Mouse (Mus musculus) liver, embryonic 16.5 days (tissue): ENCODE results near the gene Atf5. TPM values are rescaled to one million over a fixed set of nuclear protein-coding genes. Genes with fewer than 3 reads are reported as not detected.

Experiments used
- ATAC-seq: fragments of 200-750 bp; cut with Nextera tagmentation; 2 replicates; pipeline ENCODE4 v1.8.0; 2017; ENCODE audit warnings: low read depth, mild to moderate bottlenecking, moderate number of reproducible peaks, moderate library complexity
- H3K27ac ChIP-seq: fragments of 300-500 bp; sonication (generic); 2 replicates; pipeline ENCODE4 v1.5.1; 2014; ENCODE audit warnings: mild to moderate bottlenecking, low read length
- H3K27me3 ChIP-seq: fragments of 300-500 bp; sonication (generic); 2 replicates; pipeline ENCODE4 v1.6.1; 2014; ENCODE audit warnings: low read depth, low read length, mixed read lengths; ENCODE audit not compliant: control insufficient read depth, insufficient read depth
- H3K36me3 ChIP-seq: fragments of 300-500 bp; sonication (generic); 2 replicates; pipeline ENCODE4 v1.6.1; 2014; ENCODE audit warnings: mild to moderate bottlenecking; ENCODE audit not compliant: control insufficient read depth, insufficient read depth
- H3K4me1 ChIP-seq: fragments of 300-500 bp; sonication (generic); 2 replicates; pipeline ENCODE4 v1.6.1; 2014; ENCODE audit warnings: low read depth, low read length, mixed read lengths; ENCODE audit not compliant: control insufficient read depth
- H3K4me2 ChIP-seq: fragments of 300-500 bp; sonication (generic); 2 replicates; pipeline ENCODE4 v1.6.1; 2014; ENCODE audit warnings: low read depth, low read length, mixed read lengths
- H3K4me3 ChIP-seq: fragments of 300-500 bp; sonication (generic); 2 replicates; pipeline ENCODE4 v1.5.1; 2014; ENCODE audit warnings: low read depth, mild to moderate bottlenecking, low read length
- H3K9ac ChIP-seq: fragments of 300-500 bp; sonication (generic); 2 replicates; pipeline ENCODE4 v1.6.1; 2014; ENCODE audit warnings: low read depth, low read length
- H3K9me3 ChIP-seq: fragments of 300-500 bp; sonication (generic); replicated peaks from 2 replicates; pipeline ENCODE4 v1.6.1; 2016; ENCODE audit warnings: low read length; ENCODE audit not compliant: control insufficient read depth
- WGBS: fragments of 180-500 bp; shearing (Covaris S2); extraction: QIAGEN DNeasy Blood & Tissue Kit; methylation state at CpG from one replicate; pipeline ENCODE4 v1.1.7; 2014; ENCODE audit not compliant: insufficient replicate concordance; 5-methylcytosine and 5-hydroxymethylcytosine counted together
- microRNA counts: library from miRNA; unstranded; fragments of <30 nt; microRNA quantifications from one replicate; lab custom pipeline; 2016
- microRNA-seq: library from miRNA; unstranded; fragments of <30 nt; microRNA quantifications from one replicate; pipeline ENCODE4, GENCODE M21; 2016
- polyA plus RNA-seq: library from polyadenylated mRNA; unstranded; fragments of >200 nt; fragmentation: Nextera tagmentation; extraction: Ambion mirVana; gene quantifications from 2 replicates; pipeline ENCODE4 v1.2.1, GENCODE M21; 2015

Gene Atf5
- polyA plus RNA-seq, 1 experiment from 2014 or later, result 9.7 TPM

- H3K4me1 ChIP-seq, result peaks cover 30% of the 10 kb centered on the region
- H3K9me3 ChIP-seq, result no peaks in the 10 kb centered on the region
- H3K36me3 ChIP-seq, result peaks cover 13% of the 10 kb centered on the region
- peak overlapping the region; percentile 33 for H3K9ac ChIP-seq
- peak overlapping the region; percentile 35 for H3K4me2 ChIP-seq
- H3K27ac ChIP-seq, result peak overlapping the region; percentile 78
- WGBS, result 46% methylated on average over 8 of the region's 8 CpGs
- peak; percentile 90 for ATAC-seq
- no peaks in the 10 kb centered on the region for H3K27me3 ChIP-seq
- H3K4me3 ChIP-seq, result no peak overlapping the region
Measured at GRCm38 (mm10) chr7:44772591-44773204, 43.8 kb downstream of the Atf5 start.

GRCm38 (mm10) chr7:44770046-44770578 is 46.3 kb downstream of the Atf5 start:
- Histone ChIP-seq H3K4me1 (peaks cover 35% of the 10 kb centered on the region), H3K27me3 (no peaks in the 10 kb centered on the region), H3K9ac (no peak overlapping the region), H3K36me3 (peaks cover 11% of the 10 kb centered on the region), H3K27ac (no peak overlapping the region), H3K9me3 (no peaks in the 10 kb centered on the region), H3K4me2 (no peak overlapping the region), H3K4me3 (no peak overlapping the region)
- ATAC-seq, result no peak
- 24% methylated on average over 6 of the region's 6 CpGs for WGBS

- H3K4me1 ChIP-seq, result peaks cover 31% of the 10 kb centered on the region
- 0 out of 2 replicates have a peak overlapping the region, but pooled peaks have one; percentile 8 for H3K27ac ChIP-seq
- WGBS, result 43% methylated on average over 5 of the region's 5 CpGs
- H3K27me3 ChIP-seq, result no peaks in the 10 kb centered on the region
- no peak overlapping the region for H3K4me3 ChIP-seq
- peaks cover 9% of the 10 kb centered on the region for H3K36me3 ChIP-seq
- no peaks in the 10 kb centered on the region for H3K9me3 ChIP-seq
- H3K4me2 ChIP-seq, result peak overlapping the region; percentile 43
- ATAC-seq, result peak; percentile 72
- no peak overlapping the region for H3K9ac ChIP-seq
Measured at GRCm38 (mm10) chr7:44768129-44768528, 48.3 kb downstream of the Atf5 start.

MicroRNAs encoded within 50 kb of the gene (microRNA counts, 519-probe panel; counts per million panel counts)
- 60.7 counts per million for microRNA mmu-miR-707 (lab: Ali Mortazavi, UCI)

Small RNA genes lying within 50 kb of the gene (microRNA-seq; reads per million reads assigned to microRNA genes)
- not detected for gene Mir707

Other genes with a start within 250 kb of the Atf5 start
- 11.5 and 12.2 TPM in 2 replicates for gene Napsa, start 244.3 kb downstream of the Atf5 start, polyA plus RNA-seq
- gene Kcnc3, start 226.0 kb downstream of the Atf5 start, polyA plus RNA-seq, result 0.06 and 0.07 TPM in 2 replicates
- 0.25 and 0.77 TPM in 2 replicates for gene Myh14, start 145.8 kb downstream of the Atf5 start, polyA plus RNA-seq
- gene Izumo2, start 107.9 kb downstream of the Atf5 start, polyA plus RNA-seq, result not detected in 2 replicates
- gene Vrk3, start 68.2 kb downstream of the Atf5 start, polyA plus RNA-seq, result 25.8 and 29.2 TPM in 2 replicates
- 1.1 and 1.2 TPM in 2 replicates for gene Zfp473, start 65.6 kb downstream of the Atf5 start, polyA plus RNA-seq
- gene Nup62, start 570 bp downstream of the Atf5 start, polyA plus RNA-seq, result 43.4 and 44.7 TPM in 2 replicates
- gene Il4i1, start 271 bp downstream of the Atf5 start, polyA plus RNA-seq, result 0.34 and 0.76 TPM in 2 replicates
- gene Akt1s1, start 32.3 kb upstream of the Atf5 start, polyA plus RNA-seq, result 25.6 and 29.1 TPM in 2 replicates
- gene Tbc1d17, start 32.4 kb upstream of the Atf5 start, polyA plus RNA-seq, result 32.7 and 33.7 TPM in 2 replicates
- 23.4 and 24.3 TPM in 2 replicates for gene Pnkp, start 40.5 kb upstream of the Atf5 start, polyA plus RNA-seq
- gene Ptov1, start 53.1 kb upstream of the Atf5 start, polyA plus RNA-seq, result 34.8 and 43.4 TPM in 2 replicates
- 44.7 and 53.0 TPM in 2 replicates for gene Med25, start 76.1 kb upstream of the Atf5 start, polyA plus RNA-seq
- gene Fuz, start 79.4 kb upstream of the Atf5 start, polyA plus RNA-seq, result 5.9 and 6.6 TPM in 2 replicates
- 63.3 and 63.7 TPM in 2 replicates for gene Ap2a1, start 112.8 kb upstream of the Atf5 start, polyA plus RNA-seq
- gene Tsks, start 126.5 kb upstream of the Atf5 start, polyA plus RNA-seq, result 0.12 TPM in 1 of 2 replicates, not detected in the other
- gene Cpt1c, start 158.2 kb upstream of the Atf5 start, polyA plus RNA-seq, result 1.8 and 2.1 TPM in 2 replicates
- gene Prmt1, start 169.9 kb upstream of the Atf5 start, polyA plus RNA-seq, result 95.6 and 98.6 TPM in 2 replicates
- 39.8 and 43.2 TPM in 2 replicates for gene Irf3, start 181.0 kb upstream of the Atf5 start, polyA plus RNA-seq
- 11.0 and 12.2 TPM in 2 replicates for gene Bcl2l12, start 182.1 kb upstream of the Atf5 start, polyA plus RNA-seq
- gene Scaf1, start 199.7 kb upstream of the Atf5 start, polyA plus RNA-seq, result 9.8 and 9.9 TPM in 2 replicates
- gene Rras, start 201.3 kb upstream of the Atf5 start, polyA plus RNA-seq, result 20.9 and 23.2 TPM in 2 replicates
- gene Prr12, start 236.2 kb upstream of the Atf5 start, polyA plus RNA-seq, result 1.9 and 2.0 TPM in 2 replicates
- gene Nosip, start 245.8 kb upstream of the Atf5 start, polyA plus RNA-seq, result 23.4 and 23.8 TPM in 2 replicates
- gene Prrg2, start 246.0 kb upstream of the Atf5 start, polyA plus RNA-seq, result 9.7 and 10.5 TPM in 2 replicates